Mouse (Mus musculus) bone marrow, adult 2 months (tissue): ENCODE results near the gene Gm960.

Source experiments
- CTCF ChIP-seq: fragments of 200-500 bp; IDR thresholded peaks from 2 replicates; pipeline ENCODE4 v1.5.1; 2011; ENCODE audit warnings: low read length, control low read depth; ENCODE audit not compliant: control insufficient read depth, insufficient read depth
- POLR2A ChIP-seq: fragments of 200-500 bp; IDR thresholded peaks from 2 replicates; pipeline ENCODE4 v1.6.1; 2011; ENCODE audit warnings: low read depth, mild to moderate bottlenecking, control low read depth, low read length, borderline replicate concordance; ENCODE audit not compliant: control insufficient read depth

DNA sequence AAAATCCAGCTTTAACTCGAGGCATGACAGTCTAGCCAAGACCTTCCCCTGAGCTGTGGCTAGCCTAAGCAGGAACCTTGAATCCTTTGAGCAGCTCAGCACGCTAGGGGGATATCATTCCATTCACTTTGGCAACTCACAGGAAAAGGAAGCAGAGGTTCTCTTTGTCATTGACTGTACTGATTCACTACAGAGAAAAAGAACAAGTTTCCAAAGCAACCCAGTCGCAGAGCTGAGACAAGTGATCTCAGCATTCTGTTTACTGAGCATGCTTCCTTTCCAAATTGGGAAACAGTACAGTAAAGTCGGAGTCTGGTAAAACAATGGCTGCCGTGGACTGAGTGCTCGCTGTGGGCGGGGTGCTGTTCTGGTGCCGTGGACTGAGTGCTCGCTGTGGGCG lies 10.3 kb upstream of the Gm960 start:
- no peak for TF ChIP-seq POLR2A
- no peak for TF ChIP-seq CTCF
